29 mouse cellular contexts compared by ENCODE assay signal in genomic region chr12:76486943-76487342, GRCm38 (mm10). TPM values are rescaled to one million over a fixed set of nuclear protein-coding genes. Genes with fewer than 3 reads are reported as not detected.
DNase-seq lines count a peak whose midpoint lies in the region; ATAC-seq lines count a peak whose summit lies in the region.
"Had no signal": no experiment of that assay in that cellular context is flagged by ENCODE, and none has a peak within 500 bp of the region (broad histone marks: within the 10 kb centered on the region; RNA-seq: fewer than 3 reads in every experiment).

No protein-coding gene starts in this region.

- H3K4me2 ChIP-seq in intestine, embryonic 15.5 days (replicated peaks): no peak overlapping the region
- H3K4me2 ChIP-seq: embryonic facial prominence, embryonic 12.5 days; forebrain, embryonic 12.5 days; heart, embryonic 15.5 days; limb, embryonic 15.5 days; lung, embryonic 15.5 days; neural tube, embryonic 15.5 days; stomach, embryonic 15.5 days had no signal

- H3K9ac ChIP-seq in intestine, embryonic 15.5 days: no peak overlapping the region
- H3K9ac ChIP-seq: embryonic facial prominence, embryonic 12.5 days; forebrain, embryonic 12.5 days; heart, embryonic 15.5 days; limb, embryonic 15.5 days; liver, embryonic 14.5 days; lung, embryonic 15.5 days; neural tube, embryonic 15.5 days; stomach, embryonic 15.5 days had no signal

- no peak for DNase-seq in heart, embryonic 10.5 days (ENCODE audit: low spot score)
- no peak for DNase-seq in heart, postnatal 25 days (ENCODE audit: low spot score)
- DNase-seq in lung, postnatal 10 days: peak; percentile 22
- no peak for DNase-seq in lung, postnatal 4 days
- DNase-seq in gastrocnemius, adult 18-20 months (ENCODE audit: low spot score): no peak
- DNase-seq: adrenal gland, adult 8-10 months; cerebellum, adult 18-20 months; cerebellum, postnatal 14 days; gastrocnemius, adult 2 months; kidney, adult 11 months; left cerebral cortex, postnatal 4 days; right cerebral cortex, adult 18-20 months; right cerebral cortex, postnatal 4 days; thymus, postnatal 25 days had no signal

- H3K27me3 ChIP-seq in heart, embryonic 10.5 days (ENCODE audit: insufficient read depth, poor library complexity, severe bottlenecking): no peaks in the 10 kb centered on the region
- H3K27me3 ChIP-seq in megakaryocyte, embryonic 14.5 days (replicated peaks): no peaks in the 10 kb centered on the region
- H3K27me3 ChIP-seq in intestine, embryonic 15.5 days (replicated peaks): no peaks in the 10 kb centered on the region
- H3K27me3 ChIP-seq: embryonic facial prominence, embryonic 12.5 days; forebrain, embryonic 12.5 days; heart, embryonic 15.5 days; limb, embryonic 15.5 days; lung, embryonic 15.5 days; neural tube, embryonic 15.5 days; stomach, embryonic 15.5 days had no signal

- H3K4me1 ChIP-seq in heart, embryonic 10.5 days: peaks cover 21% of the 10 kb centered on the region
- peaks cover 61% of the 10 kb centered on the region for H3K4me1 ChIP-seq in megakaryocyte, embryonic 14.5 days
- H3K4me1 ChIP-seq in intestine, embryonic 15.5 days (replicated peaks): peaks cover 11% of the 10 kb centered on the region
- H3K4me1 ChIP-seq: forebrain, embryonic 12.5 days; neural tube, embryonic 15.5 days had no signal

- no peak for ATAC-seq in intestine, embryonic 15.5 days
- ATAC-seq: activated CD4-positive, CD25-positive, alpha-beta regulatory T cell, adult 4 months had no signal

- H3K4me3 ChIP-seq in heart, embryonic 10.5 days: no peak overlapping the region
- peak overlapping the region; percentile 39 for H3K4me3 ChIP-seq in megakaryocyte, embryonic 14.5 days (replicated peaks)
- no peak overlapping the region for H3K4me3 ChIP-seq in intestine, embryonic 15.5 days (replicated peaks)
- H3K4me3 ChIP-seq: embryonic facial prominence, embryonic 12.5 days; forebrain, embryonic 12.5 days; gastrocnemius, adult 2 months; heart, embryonic 15.5 days; left cerebral cortex, adult 2 months; limb, embryonic 15.5 days; lung, embryonic 15.5 days; midbrain, embryonic 10.5 days; neural tube, embryonic 15.5 days; stomach, embryonic 15.5 days had no signal

- H3K27ac ChIP-seq in heart, embryonic 10.5 days: peak overlapping the region; percentile 63
- no peak overlapping the region for H3K27ac ChIP-seq in intestine, embryonic 15.5 days
- H3K27ac ChIP-seq: embryonic facial prominence, embryonic 12.5 days; forebrain, embryonic 12.5 days; gastrocnemius, adult 2 months; heart, embryonic 15.5 days; kidney, postnatal 0 days; left cerebral cortex, adult 2 months; limb, embryonic 15.5 days; liver, embryonic 14.5 days; lung, embryonic 15.5 days; midbrain, embryonic 10.5 days; neural tube, embryonic 15.5 days; stomach, embryonic 15.5 days had no signal

- H3K9me3 ChIP-seq in heart, embryonic 10.5 days: 0 out of 2 replicates have a peak, but pooled peaks cover 3% of the 10 kb centered on the region
- peaks cover 13% of the 10 kb centered on the region for H3K9me3 ChIP-seq in megakaryocyte, embryonic 14.5 days
- no peaks in the 10 kb centered on the region for H3K9me3 ChIP-seq in intestine, embryonic 15.5 days
- H3K9me3 ChIP-seq: embryonic facial prominence, embryonic 12.5 days; forebrain, embryonic 12.5 days; heart, embryonic 15.5 days; limb, embryonic 15.5 days; lung, embryonic 15.5 days; neural tube, embryonic 15.5 days; stomach, embryonic 15.5 days had no signal

- WGBS in heart, embryonic 10.5 days: 51% methylated on average over 9 of the region's 9 CpGs
- WGBS in intestine, embryonic 15.5 days: 69% methylated on average over 9 of the region's 9 CpGs

- intact Hi-C loops in heart, postnatal 25 days (cut with DNase I): no loop called here

- no peaks in the 10 kb centered on the region for H3K36me3 ChIP-seq in heart, embryonic 10.5 days
- peaks cover 4% of the 10 kb centered on the region for H3K36me3 ChIP-seq in megakaryocyte, embryonic 14.5 days (replicated peaks; ENCODE audit: low read length)
- H3K36me3 ChIP-seq in intestine, embryonic 15.5 days: no peaks in the 10 kb centered on the region
- H3K36me3 ChIP-seq: embryonic facial prominence, embryonic 12.5 days; forebrain, embryonic 12.5 days; G1E; heart, embryonic 15.5 days; limb, embryonic 15.5 days; lung, embryonic 15.5 days; midbrain, embryonic 10.5 days; neural tube, embryonic 15.5 days; stomach, embryonic 15.5 days had no signal

RNA-seq across cellular contexts. Expression of gene Plekhg3, which starts 43.7 kb away (rescaled TPM):
- 5.1 and 5.3 TPM in 2 replicates for polyA plus RNA-seq in heart, embryonic 10.5 days (2016; fragmentation: Nextera tagmentation; extraction: Ambion mirVana)
- total RNA-seq in heart, postnatal 25 days (2021): 10 to 100 TPM; 13.5 to 16.6 TPM
- polyA plus RNA-seq in megakaryocyte, embryonic 14.5 days (2012; ENCODE audit: insufficient read depth, low replicate concordance): 2.2 and 4.4 TPM in 2 replicates
- polyA plus RNA-seq in intestine, embryonic 15.5 days (2015; fragmentation: Nextera tagmentation; extraction: Ambion mirVana): 9.5 and 11.2 TPM in 2 replicates
- 1 to 10 TPM; 5.2 to 5.3 TPM for total RNA-seq in gastrocnemius, adult 18-20 months (2021)
